Mouse (Mus musculus): ENCODE data around the gene Wbp2nl. TPM values are rescaled to one million over a fixed set of nuclear protein-coding genes. Genes with fewer than 3 reads are reported as not detected.

The Wbp2nl gene
- polyA plus RNA-seq (2017; shearing (Covaris generic)) = not detected

DNA sequence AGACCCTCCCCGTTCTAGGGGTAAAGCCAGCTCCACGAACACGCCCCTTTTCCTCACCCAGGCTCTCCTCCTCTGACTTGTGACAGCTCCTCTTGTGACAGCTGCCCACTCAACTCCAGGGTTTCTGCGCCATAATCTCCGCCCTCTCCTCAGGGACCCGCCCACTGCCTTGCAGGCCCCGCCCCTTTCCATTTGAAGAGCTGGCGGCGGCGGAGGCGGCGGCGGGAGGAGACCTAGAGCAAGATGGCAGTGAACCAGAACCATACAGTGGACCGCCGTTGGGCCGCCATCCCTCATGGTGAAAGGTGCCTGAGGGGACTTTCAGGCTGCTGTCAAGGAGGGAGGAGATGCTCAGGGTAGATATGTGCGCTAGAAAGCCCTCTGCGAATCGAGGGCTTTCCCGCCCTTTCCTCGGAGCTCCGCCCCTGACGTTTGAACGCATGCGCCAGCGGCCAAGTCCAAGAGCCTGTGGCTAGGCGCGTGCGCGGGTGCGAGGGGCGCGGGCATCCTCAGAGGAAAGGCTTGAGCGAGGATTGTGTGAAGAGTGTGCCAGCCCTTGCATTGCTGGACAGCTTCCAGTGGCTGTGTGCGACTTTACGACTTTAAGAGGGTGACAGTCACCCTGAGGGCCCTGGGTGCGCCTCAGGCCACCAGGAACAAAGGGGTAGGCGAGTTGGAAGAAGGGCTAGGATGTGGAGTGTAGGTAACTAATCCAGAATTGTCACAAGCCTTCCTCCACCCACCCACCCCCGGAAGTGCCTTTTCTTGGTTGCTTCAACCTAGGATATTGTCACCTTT is at the start of gene Wbp2nl:
Gene Wbp2nl, plus strand, starts transcription at position 191 of the 798 bp plus-strand sequence.

DNA sequence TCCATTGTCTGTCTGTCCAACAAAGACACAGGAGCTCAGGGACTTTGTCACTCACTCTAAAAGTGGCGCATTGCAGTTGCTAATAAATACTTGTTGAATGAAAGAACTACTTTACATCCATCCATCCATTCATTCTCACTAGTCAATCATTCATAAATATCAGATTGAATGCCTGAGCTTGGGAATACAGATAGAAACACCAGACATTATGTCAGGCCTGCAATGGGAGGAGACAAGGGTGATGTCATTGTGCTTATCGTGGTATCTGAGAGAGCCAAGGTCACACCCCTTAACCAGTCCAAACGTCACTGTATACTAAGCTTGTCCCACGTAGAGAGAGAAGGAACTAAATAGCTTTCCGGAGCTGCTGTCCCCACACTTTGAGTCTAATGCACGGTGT is 46.7 kb upstream of the Wbp2nl start, which contains the start of gene 1500009C09Rik:
Gene 1500009C09Rik, plus strand, starts transcription at position 301 of the 400 bp plus-strand sequence.

DNA sequence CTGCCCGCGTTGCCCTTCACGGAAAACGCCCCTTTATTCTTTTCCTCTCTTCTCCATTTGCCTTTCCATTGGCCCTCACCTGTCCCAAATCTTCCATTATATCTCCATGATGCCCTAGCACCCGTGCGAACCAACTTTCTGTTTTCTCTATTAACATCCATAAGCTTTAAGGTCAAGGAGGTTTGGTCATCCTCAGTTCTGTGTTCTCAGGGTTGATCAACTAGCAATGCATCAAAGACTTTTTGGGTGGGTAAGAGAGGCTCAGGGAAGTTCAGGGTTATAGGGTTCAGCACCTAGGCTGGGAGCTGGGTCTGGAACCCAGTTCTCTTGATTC is 24.2 kb upstream of the Wbp2nl start, which contains the start of gene Sept3:
Gene Sept3, plus strand, starts transcription at position 301 of the 334 bp plus-strand sequence.

DNA sequence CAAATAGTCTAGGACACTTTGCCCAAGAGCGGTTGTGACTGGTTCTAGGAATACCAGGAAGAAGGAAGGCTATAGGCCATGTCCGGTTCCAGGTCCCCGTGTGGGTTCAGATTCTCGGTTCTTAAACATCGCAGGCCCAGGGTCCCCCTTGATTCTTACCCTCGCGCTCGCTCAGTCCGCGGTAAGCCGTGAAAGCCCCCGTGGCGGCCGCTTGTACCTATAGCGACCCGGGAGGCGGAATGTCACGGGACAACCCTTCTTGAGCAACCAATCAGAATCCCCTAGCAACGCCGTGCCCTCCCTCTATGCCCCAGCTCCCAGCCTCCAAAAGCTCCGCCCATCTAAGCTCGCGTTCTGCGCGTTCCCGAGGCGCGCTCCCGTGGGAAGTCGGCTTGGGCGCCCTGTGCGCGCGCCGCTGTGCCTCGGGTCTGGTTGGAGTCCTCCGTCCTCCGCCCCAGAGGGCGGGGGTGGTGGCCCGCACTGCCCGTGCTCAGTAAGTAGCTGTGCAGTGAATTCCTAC is 39.9 kb downstream of the Wbp2nl start, which contains the start of the genes Naga, Pheta2 and Smdt1:
Gene Naga, minus strand, starts transcription at position 333 of the 520 bp plus-strand sequence.
Gene Pheta2, plus strand, starts transcription at position 350 of the 520 bp plus-strand sequence.
Gene Smdt1, plus strand, starts transcription at position 367 of the 520 bp plus-strand sequence.

DNA sequence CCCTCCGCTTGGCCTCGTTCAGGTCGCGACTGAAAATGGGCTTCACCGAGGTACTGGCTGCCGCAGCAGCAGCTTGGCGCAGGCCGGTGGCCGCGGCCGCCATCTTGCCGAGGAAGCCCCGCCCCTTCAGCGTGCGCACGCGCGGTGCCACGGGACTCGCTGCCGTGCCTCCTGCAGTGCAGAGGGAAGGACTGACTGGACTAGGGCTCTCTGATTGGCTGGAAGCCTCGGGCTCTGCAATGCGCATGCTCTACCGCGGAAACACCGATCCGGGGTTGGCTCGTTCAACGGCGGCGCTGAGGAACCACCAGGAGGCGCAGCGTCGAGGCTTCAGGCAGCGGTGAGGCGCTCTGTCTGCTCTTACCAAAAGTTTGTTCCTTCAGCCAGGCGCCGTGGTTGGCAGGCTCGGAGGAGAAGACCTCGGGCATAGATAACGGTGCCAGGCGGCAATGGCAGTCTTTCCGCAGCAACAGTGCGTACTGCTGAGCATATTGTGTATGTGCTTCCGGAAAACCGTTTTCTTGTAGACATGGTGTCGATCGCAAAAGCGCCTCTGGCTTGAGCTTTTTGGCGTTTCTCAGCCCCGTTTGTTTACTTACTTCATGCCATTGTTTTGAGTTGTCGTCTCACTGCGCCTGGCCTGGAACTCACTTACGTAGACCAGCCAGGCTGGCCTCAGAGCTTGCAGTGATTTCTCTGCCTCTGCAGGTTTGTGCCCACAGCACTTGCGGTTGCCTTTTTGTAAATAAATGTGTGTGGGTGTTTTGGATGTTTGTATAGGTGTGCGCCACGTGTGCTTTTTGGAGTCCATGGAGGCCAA is 55.6 kb downstream of the Wbp2nl start, which contains the start of gene Ndufa6:
Gene Ndufa6, minus strand, starts transcription at position 197 of the 820 bp plus-strand sequence.

Other genes starting within 250 kb of the Wbp2nl start
- not detected for gene 4930407I10Rik, start 239.8 kb upstream of the Wbp2nl start, polyA plus RNA-seq (2017; shearing (Covaris generic))
- 0.09 TPM for gene Mei1, start 229.0 kb upstream of the Wbp2nl start, polyA plus RNA-seq (2017; shearing (Covaris generic))
- gene Ccdc134, start 171.0 kb upstream of the Wbp2nl start, polyA plus RNA-seq (2017; shearing (Covaris generic)) = 32.2 TPM
- gene Srebf2, start 151.8 kb upstream of the Wbp2nl start, polyA plus RNA-seq (2017; shearing (Covaris generic)) = 169 TPM
- not detected for gene Shisa8, start 86.1 kb upstream of the Wbp2nl start, polyA plus RNA-seq (2017; shearing (Covaris generic))
- gene Tnfrsf13c, start 74.6 kb upstream of the Wbp2nl start, polyA plus RNA-seq (2017; shearing (Covaris generic)) = 2.2 TPM
- 5.3 TPM for gene Cenpm, start 54.2 kb upstream of the Wbp2nl start, polyA plus RNA-seq (2017; shearing (Covaris generic))
- not detected for gene 1500009C09Rik, start 46.6 kb upstream of the Wbp2nl start, polyA plus RNA-seq (2017; shearing (Covaris generic))
- not detected for gene Sept3, start 24.1 kb upstream of the Wbp2nl start, polyA plus RNA-seq (2017; shearing (Covaris generic))
- gene Naga, start 40.0 kb downstream of the Wbp2nl start, polyA plus RNA-seq (2017; shearing (Covaris generic)) = 60.5 TPM
- 5.0 TPM for gene Pheta2, start 40.0 kb downstream of the Wbp2nl start, polyA plus RNA-seq (2017; shearing (Covaris generic))
- 231 TPM for gene Smdt1, start 40.0 kb downstream of the Wbp2nl start, polyA plus RNA-seq (2017; shearing (Covaris generic))
- 359 TPM for gene Ndufa6, start 55.4 kb downstream of the Wbp2nl start, polyA plus RNA-seq (2017; shearing (Covaris generic))
- gene Cyp2d22, start 81.3 kb downstream of the Wbp2nl start, polyA plus RNA-seq (2017; shearing (Covaris generic)) = 7.4 TPM
- not detected for gene Cyp2d11, start 95.1 kb downstream of the Wbp2nl start, polyA plus RNA-seq (2017; shearing (Covaris generic))
- not detected for gene Cyp2d10, start 108.2 kb downstream of the Wbp2nl start, polyA plus RNA-seq (2017; shearing (Covaris generic))
- gene Cyp2d9, start 134.5 kb downstream of the Wbp2nl start, polyA plus RNA-seq (2017; shearing (Covaris generic)) = not detected